Mouse (Mus musculus) stomach, embryonic 14.5 days (tissue): ENCODE results near the gene Clcf1. TPM values are rescaled to one million over a fixed set of nuclear protein-coding genes. Genes with fewer than 3 reads are reported as not detected.
A peak's percentile ranks its signal among the peaks of the same experiment; 100 is the strongest.

Source experiments
- ATAC-seq: fragments of 200-750 bp; cut with Nextera tagmentation; 2 replicates; pipeline ENCODE4 v1.8.0; 2017; ENCODE audit warnings: low read depth, moderate TSS enrichment; ENCODE audit not compliant: insufficient number of reproducible peaks, insufficient read depth, low FRiP score
- H3K27ac ChIP-seq: fragments of 300-500 bp; sonication (generic); 2 replicates; pipeline ENCODE4 v1.5.1; 2014; ENCODE audit warnings: mild to moderate bottlenecking, low read length, moderate library complexity, mixed read lengths
- H3K27me3 ChIP-seq: fragments of 300-500 bp; sonication (generic); 2 replicates; pipeline ENCODE4 v1.6.1; 2014; ENCODE audit warnings: low read length, control low read depth, mixed read lengths; ENCODE audit not compliant: control insufficient read depth, insufficient read depth
- H3K36me3 ChIP-seq: fragments of 300-500 bp; sonication (generic); 2 replicates; pipeline ENCODE4 v1.6.1; 2014; ENCODE audit warnings: mild to moderate bottlenecking, control low read depth, low read length, moderate library complexity, mixed read lengths; ENCODE audit not compliant: control insufficient read depth, insufficient read depth
- H3K4me1 ChIP-seq: fragments of 300-500 bp; sonication (generic); 2 replicates; pipeline ENCODE4 v1.6.1; 2014; ENCODE audit warnings: low read length, control low read depth, mixed read lengths; ENCODE audit not compliant: control insufficient read depth, insufficient read depth
- H3K4me2 ChIP-seq: fragments of 300-500 bp; sonication (generic); replicated peaks from 2 replicates; pipeline ENCODE4 v1.6.1; 2014; ENCODE audit warnings: low read depth, low read length, control low read depth
- H3K4me3 ChIP-seq: fragments of 300-500 bp; sonication (generic); 2 replicates; pipeline ENCODE4 v1.5.1; 2014; ENCODE audit warnings: low read depth, low read length, control low read depth
- H3K9ac ChIP-seq: fragments of 300-500 bp; sonication (generic); replicated peaks from 2 replicates; pipeline ENCODE4 v1.6.1; 2014; ENCODE audit warnings: low read depth, mild to moderate bottlenecking, control low read depth, low read length, moderate library complexity, mixed read lengths
- H3K9me3 ChIP-seq: fragments of 300-500 bp; sonication (generic); 2 replicates; pipeline ENCODE4 v1.6.1; 2016; ENCODE audit warnings: low read depth, low read length, control low read depth; ENCODE audit not compliant: control insufficient read depth
- WGBS: fragments of 180-500 bp; shearing (Covaris S2); extraction: QIAGEN DNeasy Blood & Tissue Kit; methylation state at CpG from one replicate; pipeline ENCODE4 v1.1.7; 2014; 5-methylcytosine and 5-hydroxymethylcytosine counted together
- polyA plus RNA-seq: library from polyadenylated mRNA; unstranded; fragments of >200 nt; fragmentation: Nextera tagmentation; extraction: Ambion mirVana; gene quantifications from 2 replicates; pipeline ENCODE4 v1.2.1, GENCODE M21; 2014

Clcf1 gene
- polyA plus RNA-seq, 1 experiment from 2014 or later = 8.3 TPM

DNA sequence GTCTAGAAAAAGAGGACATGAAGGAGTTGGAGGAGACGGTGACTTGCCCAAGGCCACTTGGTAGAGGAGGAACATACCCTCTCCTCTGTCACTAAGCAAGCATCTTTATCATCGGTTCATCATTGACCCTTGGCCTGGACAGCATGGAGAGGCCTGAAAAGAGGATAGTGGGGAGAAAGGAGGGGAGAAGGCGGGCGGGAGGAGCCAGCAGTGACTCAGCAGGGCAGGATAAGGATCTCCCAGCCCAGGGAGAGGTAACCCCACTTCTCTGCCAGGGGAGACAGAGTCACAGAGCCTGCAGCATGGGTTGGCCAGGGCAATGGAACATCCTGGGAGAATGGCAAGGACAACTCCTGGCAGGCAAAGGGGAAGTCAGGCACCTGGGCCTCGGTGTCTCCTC lies 5.5 kb upstream of the Clcf1 start:
- no peak for ATAC-seq
- 78% methylated on average over 5 of the region's 5 CpGs for WGBS
- Histone ChIP-seq H3K4me3 (no peak overlapping the region), H3K9ac (no peak overlapping the region), H3K27ac (no peak overlapping the region), H3K4me2 (no peak overlapping the region), H3K36me3 (no peaks in the 10 kb centered on the region), H3K27me3 (no peaks in the 10 kb centered on the region), H3K4me1 (peaks cover 15% of the 10 kb centered on the region), H3K9me3 (no peaks in the 10 kb centered on the region)

DNA sequence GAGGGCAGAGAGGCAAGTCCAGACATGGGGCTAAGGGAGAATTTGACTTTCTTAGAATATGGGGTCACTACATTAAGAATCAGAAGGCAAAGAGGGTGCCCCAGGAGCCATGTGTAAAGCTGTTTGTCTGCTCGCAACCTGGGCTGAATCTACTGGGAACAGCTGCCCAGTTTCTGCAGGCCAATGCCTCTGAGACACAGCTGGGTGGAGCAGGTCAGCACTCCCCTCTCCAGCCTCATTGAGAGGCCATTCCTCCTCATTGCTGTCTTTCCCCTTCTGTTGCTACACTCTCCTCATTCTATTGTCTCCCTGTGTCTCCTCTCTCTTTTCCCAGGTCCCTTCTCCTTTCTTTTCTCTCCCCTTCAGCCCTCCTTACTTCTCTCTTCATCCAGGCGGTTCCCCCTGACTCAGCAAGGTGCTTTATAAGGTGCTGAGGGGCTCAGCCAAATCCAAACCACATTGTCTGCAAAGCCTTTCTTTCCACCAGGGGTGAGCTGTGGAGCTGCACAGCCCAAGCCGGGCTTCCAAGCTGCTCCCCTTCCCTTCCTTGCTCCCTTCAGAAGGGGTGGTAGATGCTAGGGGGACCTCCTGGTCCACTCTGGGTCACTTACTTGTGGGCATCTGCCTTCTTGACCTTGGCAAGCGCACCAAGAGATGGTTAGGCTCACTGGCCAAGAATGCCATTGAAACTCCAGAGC lies 2.0 kb upstream of the Clcf1 start:
- H3K4me1 ChIP-seq = peaks cover 30% of the 10 kb centered on the region
- H3K27me3 ChIP-seq = no peaks in the 10 kb centered on the region
- H3K36me3 ChIP-seq = no peaks in the 10 kb centered on the region
- H3K4me2 ChIP-seq = no peak overlapping the region
- H3K9ac ChIP-seq = no peak overlapping the region
- ATAC-seq = no peak
- H3K9me3 ChIP-seq = no peaks in the 10 kb centered on the region
- 51% methylated on average over 4 of the region's 4 CpGs for WGBS
- no peak overlapping the region for H3K4me3 ChIP-seq
- H3K27ac ChIP-seq = no peak overlapping the region

DNA sequence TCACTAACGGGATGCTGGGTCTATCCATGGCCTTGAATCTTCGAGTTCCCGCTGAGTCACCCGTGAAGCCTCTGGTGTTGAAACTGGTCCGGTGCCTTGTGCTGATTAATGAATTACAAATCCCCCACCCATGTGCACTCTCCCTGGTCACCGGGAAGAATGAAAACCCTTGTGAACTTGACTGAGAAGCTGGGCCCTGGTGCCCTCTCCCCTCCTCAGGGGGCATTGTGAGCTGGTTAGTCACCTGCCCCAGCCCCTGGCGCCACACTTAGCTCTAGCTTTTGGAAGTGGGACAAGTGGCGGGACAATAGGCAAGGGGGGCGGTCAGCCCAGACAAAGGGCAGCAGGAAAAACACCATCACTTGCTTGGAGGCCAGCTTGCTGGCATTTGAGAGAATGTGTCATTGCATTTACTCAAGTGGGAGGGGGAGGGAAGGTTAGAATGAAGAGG lies 489 bp upstream of the Clcf1 start:
- no peaks in the 10 kb centered on the region for H3K36me3 ChIP-seq
- H3K9ac ChIP-seq = 0 out of 2 replicates have a peak overlapping the region, but pooled peaks have one; percentile 71
- no peak for ATAC-seq
- H3K4me1 ChIP-seq = peaks cover 45% of the 10 kb centered on the region
- H3K9me3 ChIP-seq = no peaks in the 10 kb centered on the region
- no peaks in the 10 kb centered on the region for H3K27me3 ChIP-seq
- H3K4me2 ChIP-seq = peak overlapping the region; percentile 70
- peak overlapping the region; percentile 57 for H3K4me3 ChIP-seq
- WGBS = 12% methylated on average over 9 of the region's 9 CpGs
- peak overlapping the region; percentile 93 for H3K27ac ChIP-seq

DNA sequence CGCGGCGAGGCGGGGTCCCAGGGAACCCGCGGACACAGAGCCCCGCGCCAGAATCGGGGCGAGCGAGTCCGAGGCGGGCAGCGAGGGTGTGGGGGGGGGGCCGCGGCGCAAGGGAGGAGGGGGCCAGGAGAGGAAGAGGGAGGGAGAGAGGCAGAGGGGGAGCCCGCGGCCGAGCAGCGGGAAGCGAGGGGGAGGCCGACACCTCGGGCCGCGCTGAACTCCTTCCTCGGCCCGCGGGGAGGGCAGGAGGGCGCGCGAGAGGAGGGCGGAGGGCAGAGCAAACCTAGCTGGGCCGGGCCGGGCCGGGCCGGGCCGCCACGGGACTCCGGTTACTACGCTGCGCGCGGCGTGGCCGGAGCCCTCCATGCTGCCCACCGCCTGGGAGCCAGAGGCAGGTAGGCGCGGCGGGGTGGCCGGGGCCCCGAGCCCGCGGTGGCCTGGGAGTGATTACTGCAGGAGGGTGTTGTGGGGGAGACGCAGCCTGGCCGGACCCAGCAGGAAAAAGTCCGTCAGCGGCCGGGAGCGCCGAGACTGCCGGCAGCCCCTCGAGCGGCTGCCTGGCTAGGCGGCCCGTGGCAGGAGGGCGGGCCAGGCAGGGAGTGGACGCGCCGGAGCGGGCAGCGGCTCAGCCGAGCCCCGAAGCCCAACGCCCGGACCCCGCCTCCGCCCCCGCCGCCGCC lies 873 bp downstream of the Clcf1 start:
- ATAC-seq = peak; percentile 19; the same call in 1 of the 2 replicates
- H3K4me3 ChIP-seq = peak overlapping the region; percentile 57
- peak overlapping the region; percentile 70 for H3K4me2 ChIP-seq
- peak overlapping the region; percentile 71 for H3K9ac ChIP-seq
- H3K36me3 ChIP-seq = no peaks in the 10 kb centered on the region
- H3K27ac ChIP-seq = peak overlapping the region; percentile 93
- H3K9me3 ChIP-seq = no peaks in the 10 kb centered on the region
- H3K4me1 ChIP-seq = peaks cover 54% of the 10 kb centered on the region
- H3K27me3 ChIP-seq = no peaks in the 10 kb centered on the region
- WGBS = 1% methylated on average over 53 of the region's 81 CpGs

DNA sequence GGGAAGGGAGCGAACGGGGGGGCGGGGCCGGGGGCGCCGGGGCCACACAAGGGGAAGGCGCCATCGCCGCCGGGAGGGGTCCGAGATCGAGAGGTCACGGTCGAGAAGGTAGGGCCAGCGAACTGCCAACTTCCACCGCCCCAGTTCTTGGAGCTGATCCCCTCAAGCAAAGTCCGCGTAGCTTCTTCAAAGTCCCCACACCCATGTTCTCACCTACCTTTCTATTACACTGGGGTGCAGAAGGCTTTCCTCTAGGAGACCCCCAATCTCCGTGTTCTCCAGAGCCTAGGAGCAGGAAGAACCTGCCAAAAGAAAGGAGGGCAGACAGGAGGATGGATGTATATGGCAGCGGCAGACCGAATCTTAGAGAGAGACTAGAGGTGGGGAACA lies 1.4 kb downstream of the Clcf1 start:
- peak overlapping the region; percentile 71 for H3K9ac ChIP-seq
- H3K4me1 ChIP-seq = peaks cover 59% of the 10 kb centered on the region
- no peaks in the 10 kb centered on the region for H3K27me3 ChIP-seq
- ATAC-seq = no peak
- H3K36me3 ChIP-seq = no peaks in the 10 kb centered on the region
- H3K4me3 ChIP-seq = peak overlapping the region; percentile 57
- under 1% methylated on average over 19 of the region's 21 CpGs for WGBS
- H3K27ac ChIP-seq = peak overlapping the region; percentile 93
- peak overlapping the region; percentile 70 for H3K4me2 ChIP-seq
- no peaks in the 10 kb centered on the region for H3K9me3 ChIP-seq

DNA sequence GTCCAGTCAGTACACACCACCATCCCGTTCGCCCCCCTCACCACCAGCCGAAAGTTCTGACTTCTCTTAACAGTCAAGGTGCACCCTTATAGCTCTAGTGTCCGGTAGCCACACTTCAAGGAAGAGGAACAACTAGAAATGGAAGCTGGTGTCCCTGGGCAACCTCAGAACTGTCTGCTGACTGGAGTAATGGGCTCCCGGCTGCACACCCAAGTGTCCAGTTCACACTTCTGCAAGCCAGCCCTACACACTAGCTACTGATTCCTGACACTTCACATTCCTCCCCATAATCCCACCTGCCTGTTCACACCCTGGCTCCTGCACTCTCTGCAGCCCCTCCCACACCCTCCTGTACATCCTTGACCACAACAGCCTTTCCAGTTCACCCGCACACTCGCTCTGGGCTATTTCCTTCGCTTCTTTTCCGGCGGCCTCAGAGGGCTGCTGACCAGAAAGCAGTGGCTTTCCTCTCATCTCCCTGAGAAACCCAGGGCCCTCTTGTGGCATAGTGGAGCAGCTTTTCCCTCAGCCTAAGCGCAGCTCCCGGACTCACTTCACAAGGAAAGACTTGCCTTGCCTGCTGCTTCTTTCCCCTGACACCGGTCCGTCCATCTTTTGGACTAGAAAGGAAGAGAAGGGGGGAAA lies 2.1 kb downstream of the Clcf1 start:
- Histone ChIP-seq H3K4me3 (peak overlapping the region; percentile 57; the same call in 1 of the 2 replicates), H3K27me3 (no peaks in the 10 kb centered on the region), H3K36me3 (no peaks in the 10 kb centered on the region), H3K9me3 (no peaks in the 10 kb centered on the region), H3K9ac (no peak overlapping the region), H3K4me2 (peak overlapping the region; percentile 70), H3K27ac (peak overlapping the region; percentile 29; the same call in 1 of the 2 replicates), H3K4me1 (peaks cover 66% of the 10 kb centered on the region)
- 11% methylated on average over 14 of the region's 14 CpGs for WGBS
- ATAC-seq = no peak

DNA sequence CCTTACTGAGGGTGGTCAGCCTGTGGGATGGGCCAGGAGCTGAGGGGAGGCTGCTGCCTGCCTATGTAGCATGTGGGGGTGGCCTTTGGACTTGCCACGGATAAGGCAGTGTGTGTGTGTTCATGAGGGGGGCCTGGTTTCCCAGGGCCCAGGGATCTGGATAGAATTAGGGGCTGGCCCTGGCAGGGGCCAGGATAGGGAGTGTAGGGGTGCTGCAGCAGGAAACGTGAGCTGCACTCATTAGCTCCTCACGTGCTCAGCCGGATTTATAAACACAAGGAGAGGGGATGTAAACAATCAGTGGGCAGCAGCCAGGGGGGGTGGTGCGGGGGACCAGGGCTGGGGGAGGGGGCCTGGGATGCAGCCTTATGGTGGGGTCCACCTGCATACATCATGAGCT lies 3.1 kb downstream of the Clcf1 start:
- Histone ChIP-seq H3K27me3 (no peaks in the 10 kb centered on the region), H3K27ac (peak overlapping the region; percentile 29), H3K36me3 (no peaks in the 10 kb centered on the region), H3K4me3 (no peak overlapping the region; the same call in 1 of the 2 replicates), H3K4me1 (peaks cover 75% of the 10 kb centered on the region), H3K9ac (no peak overlapping the region; the same call in 1 of the 2 replicates), H3K9me3 (no peaks in the 10 kb centered on the region), H3K4me2 (peak overlapping the region; percentile 70)
- peak; percentile 30; the same call in 1 of the 2 replicates for ATAC-seq
- WGBS = 7% methylated on average over 5 of the region's 5 CpGs

DNA sequence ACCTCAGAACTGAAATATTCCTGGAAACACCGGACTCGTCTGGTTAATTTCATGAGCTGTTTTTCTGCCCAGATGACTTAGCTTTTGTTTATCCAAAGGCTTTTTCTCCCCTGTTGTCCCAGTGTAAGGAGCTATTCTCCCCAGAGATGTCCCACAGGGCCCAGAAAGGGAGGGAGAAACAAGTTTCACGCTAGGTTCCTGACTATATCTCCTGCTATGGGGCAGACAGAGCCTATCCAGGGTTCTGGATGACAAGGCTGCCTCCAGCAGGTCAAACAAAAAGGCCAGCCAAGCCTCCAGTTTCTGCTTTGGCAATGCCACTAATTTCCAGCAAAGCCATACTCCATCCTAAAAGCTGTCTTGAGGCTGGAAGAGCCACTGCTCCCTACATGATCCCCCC lies 3.8 kb downstream of the Clcf1 start:
- Histone ChIP-seq H3K9me3 (no peaks in the 10 kb centered on the region), H3K9ac (no peak overlapping the region), H3K4me2 (no peak overlapping the region; the same call in 1 of the 2 replicates), H3K4me1 (peaks cover 72% of the 10 kb centered on the region), H3K36me3 (no peaks in the 10 kb centered on the region), H3K27me3 (no peaks in the 10 kb centered on the region), H3K27ac (peak overlapping the region; percentile 29; the same call in 1 of the 2 replicates), H3K4me3 (no peak overlapping the region)
- ATAC-seq = no peak
- WGBS = 22% methylated on average over 3 of the region's 3 CpGs
